Mouse (Mus musculus) adrenal gland, adult 8-10 months (tissue): ENCODE results near the gene Ces3b. TPM values are rescaled to one million over a fixed set of nuclear protein-coding genes. Genes with fewer than 3 reads are reported as not detected.

Experiments used
- total RNA-seq, 4 experiments: library from RNA; stranded (reverse); gene quantifications; 2 replicates each; pipeline ENCODE4 v1.2.4; 2022

The Ces3b gene
- total RNA-seq, 4 experiments from 2014 or later = 0.73 TPM; not detected in 3

Other genes starting within 250 kb of the Ces3b start
- not detected for gene Ces2c, start 236.7 kb upstream of the Ces3b start, total RNA-seq
- 1 to 10 TPM; 2.1 to 6.6 (median 4.9) TPM for gene Ces2e, start 157.5 kb upstream of the Ces3b start, total RNA-seq
- gene Ces2f, start 136.4 kb upstream of the Ces3b start, total RNA-seq = not detected
- 1 to 10 TPM; 2.7 to 3.9 (median 3.4) TPM for gene Ces2g, start 122.0 kb upstream of the Ces3b start, total RNA-seq
- not detected for gene Ces2h, start 82.9 kb upstream of the Ces3b start, total RNA-seq
- 1 to 10 TPM in 1 of 4 experiments, not detected in 3; 1.6 TPM for gene Ces3a, start 35.2 kb upstream of the Ces3b start, total RNA-seq
- under 1 TPM in 2 of 4 experiments, not detected in 2; 0.16 to 0.24 TPM for gene Ces4a, start 48.0 kb downstream of the Ces3b start, total RNA-seq
- 100 to 1,000 TPM in 2 of 4 experiments, 10 to 100 TPM in 2; 71.5 to 127 (median 93.2) TPM for gene Cbfb, start 86.9 kb downstream of the Ces3b start, total RNA-seq
- 10 to 100 TPM; 25.0 to 31.8 (median 28.4) TPM for gene D230025D16Rik, start 141.4 kb downstream of the Ces3b start, total RNA-seq
- gene B3gnt9, start 171.4 kb downstream of the Ces3b start, total RNA-seq = 1 to 10 TPM; 3.5 to 5.9 (median 4.6) TPM
- gene Tradd, start 180.9 kb downstream of the Ces3b start, total RNA-seq = 10 to 100 TPM; 15.5 to 20.0 (median 19.2) TPM
- 1 to 10 TPM; 3.9 to 5.4 (median 4.5) TPM for gene Fbxl8, start 180.9 kb downstream of the Ces3b start, total RNA-seq
- gene Hsf4, start 186.0 kb downstream of the Ces3b start, total RNA-seq = 1 to 10 TPM; 2.1 to 4.8 (median 3.3) TPM
- 10 to 100 TPM in 1 of 4 experiments, 1 to 10 TPM in 3; 5.5 to 11.7 (median 6.5) TPM for gene Nol3, start 192.4 kb downstream of the Ces3b start, total RNA-seq
- 1 to 10 TPM; 2.6 to 5.0 (median 4.6) TPM for gene 4931428F04Rik, start 206.1 kb downstream of the Ces3b start, total RNA-seq
- 10 to 100 TPM; 20.0 to 57.6 (median 36.8) TPM for gene Exoc3l, start 212.3 kb downstream of the Ces3b start, total RNA-seq
- gene E2f4, start 213.9 kb downstream of the Ces3b start, total RNA-seq = 10 to 100 TPM; 39.5 to 53.6 (median 42.0) TPM
- gene Elmo3, start 221.8 kb downstream of the Ces3b start, total RNA-seq = 10 to 100 TPM in 2 of 4 experiments, 1 to 10 TPM in 2; 7.0 to 14.0 (median 9.3) TPM
- 10 to 100 TPM in 2 of 4 experiments, 1 to 10 TPM in 2; 3.1 to 14.2 (median 8.5) TPM for gene Lrrc29, start 242.5 kb downstream of the Ces3b start, total RNA-seq
- gene Tmem208, start 242.6 kb downstream of the Ces3b start, total RNA-seq = 10 to 100 TPM; 62.1 to 66.9 (median 65.1) TPM